Comparison of ENCODE assay signal across 10 mouse cellular contexts in the genomic region with DNA sequence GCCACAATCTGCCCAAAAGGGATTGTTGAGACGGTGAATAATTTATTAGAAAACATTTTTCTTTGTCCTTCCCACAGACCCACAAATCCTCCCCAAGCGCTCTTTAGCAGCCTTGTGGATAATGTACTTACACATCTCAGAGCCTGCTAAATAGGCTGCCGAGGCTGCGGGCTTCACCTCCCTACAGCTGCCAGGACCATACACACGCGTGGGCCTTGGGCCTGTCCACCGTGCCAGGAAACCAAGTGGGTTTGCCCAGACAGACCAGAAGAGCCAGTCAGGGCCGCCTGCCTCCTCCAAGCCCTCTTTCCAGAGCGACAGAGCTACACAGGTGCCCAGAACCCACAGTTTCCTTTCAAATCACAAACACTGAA.
A peak's percentile ranks its signal among the peaks of the same experiment; 100 is the strongest.
DNase-seq lines count a peak whose midpoint lies in the region; ATAC-seq lines count a peak whose summit lies in the region.
"Had no signal": no experiment of that assay in that cellular context is flagged by ENCODE, and none has a peak within 500 bp of the region (broad histone marks: within the 10 kb centered on the region; RNA-seq: fewer than 3 reads in every experiment).

No protein-coding gene starts in this region.

- H3K4me2 ChIP-seq in neural tube, embryonic 11.5 days (ENCODE audit: low read depth): peak overlapping the region; percentile 41
- H3K4me2 ChIP-seq in limb, embryonic 15.5 days: peak overlapping the region; percentile 73

- H3K4me3 ChIP-seq in heart, embryonic 10.5 days: peak overlapping the region; percentile 50
- H3K4me3 ChIP-seq in neural tube, embryonic 11.5 days (ENCODE audit: low read depth, low read length): no peak overlapping the region
- H3K4me3 ChIP-seq in limb, embryonic 15.5 days: peak overlapping the region; percentile 38

- no peak overlapping the region for H3K27ac ChIP-seq in heart, embryonic 10.5 days
- H3K27ac ChIP-seq in neural tube, embryonic 11.5 days (ENCODE audit: low read depth, low read length): no peak overlapping the region
- no peak overlapping the region for H3K27ac ChIP-seq in limb, embryonic 15.5 days
- H3K27ac ChIP-seq: macrophage had no signal

- intact Hi-C loops in heart, postnatal 25 days (cut with DNase I): no loop called here
- intact Hi-C loops in left cerebral cortex, postnatal 14 days (cut with DNase I): no loop called here

- no peak overlapping the region for H3K9ac ChIP-seq in neural tube, embryonic 11.5 days (ENCODE audit: low read length)
- no peak overlapping the region for H3K9ac ChIP-seq in limb, embryonic 15.5 days

- H3K36me3 ChIP-seq in heart, embryonic 10.5 days: no peaks in the 10 kb centered on the region
- H3K36me3 ChIP-seq in neural tube, embryonic 11.5 days (ENCODE audit: control insufficient read depth, insufficient read depth, low read length): no peaks in the 10 kb centered on the region
- H3K36me3 ChIP-seq in limb, embryonic 15.5 days: no peaks in the 10 kb centered on the region

- DNase-seq in heart, embryonic 10.5 days (ENCODE audit: low spot score): no peak
- DNase-seq in heart, postnatal 25 days (ENCODE audit: low spot score): no peak
- peak; percentile 20 for DNase-seq in neural tube, embryonic 11.5 days (ENCODE audit: low spot score)
- DNase-seq in neural tube, embryonic 10.5 days (ENCODE audit: extremely low spot score, low spot score): no peak
- no peak for DNase-seq in ovary, postnatal 36 days (ENCODE audit: low spot score)
- DNase-seq in left cerebral cortex, postnatal 14 days (ENCODE audit: low spot score in 2 of 2): no peak
- no peak for DNase-seq in right cerebral cortex, adult 18-20 months
- DNase-seq: cerebellum, adult 2 months had no signal

- ATAC-seq in neural tube, embryonic 11.5 days (ENCODE audit: insufficient read depth, low FRiP score, low TSS enrichment): no peak
- ATAC-seq in limb, embryonic 15.5 days (ENCODE audit: insufficient number of reproducible peaks, low FRiP score, low TSS enrichment, low read depth): no peak

- 60% methylated on average over 9 of the region's 9 CpGs for WGBS in heart, embryonic 10.5 days
- 68% methylated on average over 9 of the region's 9 CpGs for WGBS in neural tube, embryonic 11.5 days
- WGBS in limb, embryonic 15.5 days: 42% methylated on average over 9 of the region's 9 CpGs

- peaks cover 3% of the 10 kb centered on the region; the same call in 1 of the 2 replicates for H3K4me1 ChIP-seq in heart, embryonic 10.5 days
- no peaks in the 10 kb centered on the region for H3K4me1 ChIP-seq in neural tube, embryonic 11.5 days (ENCODE audit: control insufficient read depth, insufficient read depth, low read length)
- H3K4me1 ChIP-seq in limb, embryonic 15.5 days: peaks cover 7% of the 10 kb centered on the region; the same call in 1 of the 2 replicates

- no peaks in the 10 kb centered on the region; the same call in 1 of the 2 replicates for H3K9me3 ChIP-seq in heart, embryonic 10.5 days
- no peaks in the 10 kb centered on the region for H3K9me3 ChIP-seq in neural tube, embryonic 11.5 days (ENCODE audit: control insufficient read depth, low read length)
- H3K9me3 ChIP-seq in limb, embryonic 15.5 days: no peaks in the 10 kb centered on the region

- H3K27me3 ChIP-seq in heart, embryonic 10.5 days (ENCODE audit: insufficient read depth, poor library complexity, severe bottlenecking): peaks cover 5% of the 10 kb centered on the region; the same call in 1 of the 2 replicates
- H3K27me3 ChIP-seq in neural tube, embryonic 11.5 days (ENCODE audit: control insufficient read depth, insufficient read depth, low read length): no peaks in the 10 kb centered on the region
- H3K27me3 ChIP-seq in limb, embryonic 15.5 days: 0 out of 2 replicates have a peak, but pooled peaks cover 3% of the 10 kb centered on the region
